9 mouse cellular contexts compared by ENCODE assay signal in the genomic region with DNA sequence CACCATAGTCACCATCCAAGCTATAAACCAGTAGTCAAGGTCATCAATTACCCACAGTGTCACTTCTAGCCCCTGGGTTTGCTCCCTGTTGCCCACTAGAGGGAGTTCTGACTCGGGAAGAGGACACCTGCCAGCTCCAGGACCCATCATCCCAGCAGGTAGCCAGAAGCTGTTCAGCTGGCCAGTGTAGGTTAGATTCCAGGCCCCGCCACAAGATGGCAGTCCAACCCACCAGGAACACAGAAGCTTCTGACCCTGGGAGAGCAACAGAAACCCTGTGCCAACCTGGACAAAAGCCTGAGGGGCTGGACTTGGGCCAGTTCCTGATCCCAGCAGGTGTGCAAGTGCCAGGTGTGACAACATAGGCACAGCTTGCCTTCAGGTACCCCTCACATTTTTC. TPM values are rescaled to one million over a fixed set of nuclear protein-coding genes. Genes with fewer than 3 reads are reported as not detected.
DNase-seq lines count a peak whose midpoint lies in the region; ATAC-seq and TF ChIP-seq lines count a peak whose summit lies in the region.
"Had no signal": no experiment of that assay in that cellular context is flagged by ENCODE, and none has a peak within 500 bp of the region (broad histone marks: within the 10 kb centered on the region; RNA-seq: fewer than 3 reads in every experiment).

No protein-coding gene starts in this region.

- intact Hi-C loops in heart, adult 2 months (cut with DNase I): loop anchor here (1.0 to 10.0 kb wide), 3 partner anchors 176 to 322 kb away; partner anchors contain the start of genes Saa3 and Saal1

- WGBS in heart, adult 2 months: 0% methylated on average over 2 of the region's 2 CpGs
- 0% methylated on average over 2 of the region's 2 CpGs for WGBS in kidney, postnatal 0 days
- 3% methylated on average over 2 of the region's 2 CpGs for WGBS in liver, postnatal 0 days (ENCODE audit: insufficient replicate concordance)

- peaks cover 15% of the 10 kb centered on the region for H3K27me3 ChIP-seq in heart, adult 2 months (ENCODE audit: control insufficient read depth, insufficient read depth, low read length)
- H3K27me3 ChIP-seq in kidney, postnatal 0 days (ENCODE audit: insufficient read depth, low read length): peaks cover 38% of the 10 kb centered on the region
- H3K27me3 ChIP-seq in liver, postnatal 0 days (ENCODE audit: insufficient read depth, low read length): peaks cover 49% of the 10 kb centered on the region

- H3K4me1 ChIP-seq in heart, adult 2 months (ENCODE audit: control insufficient read depth, insufficient read depth, low read length): no peaks in the 10 kb centered on the region
- peaks cover 10% of the 10 kb centered on the region for H3K4me1 ChIP-seq in kidney, postnatal 0 days (replicated peaks; ENCODE audit: insufficient read depth, low read length)
- peaks cover 8% of the 10 kb centered on the region for H3K4me1 ChIP-seq in liver, postnatal 0 days (ENCODE audit: insufficient read depth)

- no peak; the same call in 1 of the 2 replicates for ATAC-seq in kidney, postnatal 0 days (replicated peaks; ENCODE audit: low FRiP score, low read depth)
- peak; percentile 55; the same call in 1 of the 2 replicates for ATAC-seq in liver, postnatal 0 days

- H3K9me3 ChIP-seq in kidney, postnatal 0 days (replicated peaks; ENCODE audit: low read length): no peaks in the 10 kb centered on the region
- H3K9me3 ChIP-seq in liver, postnatal 0 days (ENCODE audit: low read length): no peaks in the 10 kb centered on the region
- H3K9me3 ChIP-seq: embryonic facial prominence, embryonic 15.5 days had no signal

- DNase-seq in 416B (ENCODE audit: low read depth) (peak; percentile 82), adipocyte (ENCODE audit: low spot score) (peak; percentile 68)
- peak; percentile 85 for DNase-seq in embryo, embryonic 10 days (ENCODE audit: low spot score)
- peak; percentile 72 to 82 for DNase-seq in heart, adult 2 months
- DNase-seq in kidney, postnatal 0 days (ENCODE audit: low spot score): peak; percentile 79
- peak; percentile 82 for DNase-seq in liver, postnatal 0 days
- peak; percentile 78 for DNase-seq in ovary, postnatal 14 days (ENCODE audit: low spot score)
- peak; percentile 50 to 78 for DNase-seq in thymus, postnatal 10 days (ENCODE audit: low spot score in 2 of 2)

- H3K36me3 ChIP-seq in heart, adult 2 months (ENCODE audit: control insufficient read depth, insufficient read depth, low read length): no peaks in the 10 kb centered on the region
- no peaks in the 10 kb centered on the region for H3K36me3 ChIP-seq in kidney, postnatal 0 days (ENCODE audit: insufficient read depth, low read length)
- no peaks in the 10 kb centered on the region for H3K36me3 ChIP-seq in liver, postnatal 0 days (replicated peaks; ENCODE audit: insufficient read depth, low read length)
- H3K36me3 ChIP-seq: embryonic facial prominence, embryonic 15.5 days had no signal

- TF ChIP-seq EP300 in heart, adult 2 months (IDR thresholded peaks at IDR 0.05; ENCODE audit: insufficient read depth, low read depth, low read length): 0 out of 2 replicates have a peak, but pooled peaks have one; percentile 48
- TF ChIP-seq EP300 in liver, postnatal 0 days (IDR thresholded peaks at IDR 0.05; ENCODE audit: low read depth): no peak

- H3K79me2 ChIP-seq in heart, adult 2 months (replicated peaks; ENCODE audit: control insufficient read depth, insufficient read depth, low read length): no peaks in the 10 kb centered on the region

- TF ChIP-seq CTCF in heart, adult 2 months (IDR thresholded peaks at IDR 0.05): peak; percentile 98
- peak; percentile 91 for TF ChIP-seq CTCF in kidney, postnatal 0 days (IDR thresholded peaks at IDR 0.05; ENCODE audit: low read depth)
- peak; percentile 91 for TF ChIP-seq CTCF in liver, postnatal 0 days (IDR thresholded peaks at IDR 0.05; ENCODE audit: low read depth)

- no peak overlapping the region for H3K4me2 ChIP-seq in kidney, postnatal 0 days (ENCODE audit: low read length)
- no peak overlapping the region for H3K4me2 ChIP-seq in liver, postnatal 0 days (ENCODE audit: low read depth, low read length)
- H3K4me2 ChIP-seq: embryonic facial prominence, embryonic 15.5 days had no signal

- TF ChIP-seq POLR2A in heart, adult 2 months (IDR thresholded peaks at IDR 0.05; ENCODE audit: insufficient read depth, low read depth, low read length): no peak

- no peak overlapping the region for H3K4me3 ChIP-seq in heart, adult 2 months
- no peak overlapping the region for H3K4me3 ChIP-seq in kidney, postnatal 0 days (replicated peaks; ENCODE audit: low read depth, low read length)
- H3K4me3 ChIP-seq in liver, postnatal 0 days (ENCODE audit: low read depth, low read length): no peak overlapping the region
- H3K4me3 ChIP-seq: embryonic facial prominence, embryonic 15.5 days had no signal

- H3K9ac ChIP-seq in heart, adult 2 months (ENCODE audit: low read depth, low read length): no peak overlapping the region
- H3K9ac ChIP-seq in kidney, postnatal 0 days (ENCODE audit: low read depth, low read length): no peak overlapping the region
- H3K9ac ChIP-seq in liver, postnatal 0 days (replicated peaks): no peak overlapping the region
- H3K9ac ChIP-seq: embryonic facial prominence, embryonic 15.5 days had no signal

- no peak overlapping the region for H3K27ac ChIP-seq in heart, adult 2 months
- no peak overlapping the region for H3K27ac ChIP-seq in kidney, postnatal 0 days
- H3K27ac ChIP-seq in liver, postnatal 0 days (ENCODE audit: low read depth): no peak overlapping the region
- H3K27ac ChIP-seq: embryonic facial prominence, embryonic 15.5 days had no signal

RNA-seq across cellular contexts. Expression of gene Kcnc1, which starts 3.2 kb away (rescaled TPM):
- total RNA-seq in heart, adult 2 months (2021): under 1 TPM; 0.09 to 0.21 TPM
- polyA plus RNA-seq in heart, adult 2 months (2012; rRNA removed): 0.10 and 0.41 TPM in 2 replicates
- 0.03 and 0.08 TPM in 2 replicates for polyA plus RNA-seq in kidney, postnatal 0 days (2015; fragmentation: Nextera tagmentation; extraction: Ambion mirVana)
- polyA plus RNA-seq in liver, postnatal 0 days (2015; fragmentation: Nextera tagmentation; extraction: Ambion mirVana): 0.07 TPM in 1 of 2 replicates, not detected in the other

RNA-seq across cellular contexts. Expression of gene Myod1, which starts 16.8 kb away (rescaled TPM):
- total RNA-seq in heart, adult 2 months (2021): not detected
- not detected in 2 replicates for polyA plus RNA-seq in heart, adult 2 months (2012; rRNA removed)
- polyA plus RNA-seq in kidney, postnatal 0 days (2015; fragmentation: Nextera tagmentation; extraction: Ambion mirVana): not detected in 2 replicates
- polyA plus RNA-seq in liver, postnatal 0 days (2015; fragmentation: Nextera tagmentation; extraction: Ambion mirVana): 0.09 TPM in 1 of 2 replicates, not detected in the other
